Mouse (Mus musculus) brain, embryonic 14.5 days (tissue): Measurements from ENCODE around the gene Cish. TPM values are rescaled to one million over a fixed set of nuclear protein-coding genes. Genes with fewer than 3 reads are reported as not detected.

Source experiments
- DNase-seq: peaks from one replicate; pipeline ENCODE4 v3.0.0-alpha.2; 2011; ENCODE audit warnings: low read depth
- CTCF ChIP-seq: fragments of 200-500 bp; IDR thresholded peaks from 2 replicates; pipeline ENCODE4 v1.5.1; 2012; ENCODE audit warnings: inconsistent platforms, mild to moderate bottlenecking, moderate library complexity, borderline replicate concordance; ENCODE audit not compliant: insufficient read depth, insufficient read length; ENCODE audit errors: extremely low read depth
- POLR2A ChIP-seq: fragments of 200-500 bp; IDR thresholded peaks from 2 replicates; pipeline ENCODE4 v1.6.1; 2012; ENCODE audit warnings: mild to moderate bottlenecking, inconsistent platforms, borderline replicate concordance; ENCODE audit not compliant: poor library complexity, insufficient read depth, insufficient read length, severe bottlenecking; ENCODE audit errors: extremely low read depth
- polyA plus RNA-seq: library from polyadenylated mRNA; depleted of rRNA; stranded (reverse); fragments of >200 nt; gene quantifications from 2 replicates; pipeline ENCODE4 v1.2.3, GENCODE M21; 2012

Cish gene
- polyA plus RNA-seq, 1 experiment = 8.7 TPM

GRCm38 (mm10) chr9:107278527-107279377, 17.1 kb upstream of the Cish start:
- peak; percentile 54 for DNase-seq
- TF ChIP-seq POLR2A = no peak
- no peak for TF ChIP-seq CTCF

- no peak for DNase-seq
- TF ChIP-seq POLR2A (no peak), CTCF (no peak)
These were observed 16.2 kb upstream of the Cish start for GRCm38 (mm10) chr9:107279378-107280321.

GRCm38 (mm10) chr9:107280322-107281027, 15.4 kb upstream of the Cish start:
- DNase-seq = no peak
- TF ChIP-seq CTCF (no peak), POLR2A (no peak)

- no peak for DNase-seq
- TF ChIP-seq CTCF (no peak), POLR2A (no peak)
These were observed 14.4 kb upstream of the Cish start for GRCm38 (mm10) chr9:107281241-107281987.

GRCm38 (mm10) chr9:107282951-107283350, 12.9 kb upstream of the Cish start:
- no peak for TF ChIP-seq POLR2A
- no peak for TF ChIP-seq CTCF
- DNase-seq = no peak

- DNase-seq = no peak
- no peak for TF ChIP-seq CTCF
- no peak for TF ChIP-seq POLR2A
These were observed 10.8 kb upstream of the Cish start for GRCm38 (mm10) chr9:107285009-107285408.

GRCm38 (mm10) chr9:107287294-107287693, 8.5 kb upstream of the Cish start:
- no peak for TF ChIP-seq CTCF
- no peak for TF ChIP-seq POLR2A
- DNase-seq = no peak

- TF ChIP-seq CTCF (no peak), POLR2A (no peak)
- no peak for DNase-seq
These were observed 7.6 kb upstream of the Cish start for GRCm38 (mm10) chr9:107288105-107288650.

- no peak for TF ChIP-seq POLR2A
- no peak for TF ChIP-seq CTCF
- DNase-seq = no peak
These were observed 7.1 kb upstream of the Cish start for GRCm38 (mm10) chr9:107288711-107289110.
